Mouse (Mus musculus) kidney, adult 2 months (tissue): ENCODE results near the gene Ugt1a2.

Experiments used
- CTCF ChIP-seq: fragments of 200-500 bp; conservative IDR thresholded peaks from 2 replicates; pipeline ENCODE4 v1.5.1; 2011; ENCODE audit warnings: low read depth, mild to moderate bottlenecking, control low read depth, low read length, moderate library complexity, mixed read lengths; ENCODE audit not compliant: insufficient read depth, insufficient read length
- POLR2A ChIP-seq: fragments of 200-500 bp; IDR thresholded peaks from one replicate; pipeline ENCODE4 v1.6.1; 2011; ENCODE audit warnings: low read depth, low read length, control low read depth

DNA sequence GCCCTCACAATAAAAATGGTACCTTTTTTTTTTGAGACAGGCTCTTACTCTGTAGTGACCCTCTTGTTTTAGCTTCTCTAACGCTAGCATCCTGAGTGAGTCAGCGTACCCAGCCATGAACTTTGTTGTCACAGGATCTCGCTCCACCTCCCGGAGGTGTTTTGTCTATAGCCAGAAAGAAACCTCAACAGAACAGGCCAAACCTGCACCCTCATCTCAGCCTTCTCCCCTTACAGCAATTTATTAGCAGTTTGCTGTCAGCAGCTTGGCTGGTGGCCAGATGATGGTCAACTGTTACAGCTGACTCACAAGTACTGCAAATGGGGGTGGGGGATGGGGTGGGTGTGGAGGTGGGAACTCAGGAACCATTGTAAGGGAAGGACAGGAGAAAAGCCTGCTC, 61.9 kb downstream of the Ugt1a2 start:
- TF ChIP-seq CTCF (no peak), POLR2A (no peak)
